Mouse (Mus musculus) brain, embryonic 18.5 days (tissue): ENCODE results near the gene Pln.

ENCODE experiments used
- DNase-seq: peaks from one replicate; pipeline ENCODE4 v3.0.0-alpha.2; 2012; ENCODE audit warnings: low read depth, low spot score

Pln gene

GRCm38 (mm10) chr10:53364311-53364710 lies 26.8 kb downstream of the Pln start:
- DNase-seq, result no peak

- DNase-seq, result no peak
Observed at GRCm38 (mm10) chr10:53367265-53367664, 29.8 kb downstream of the Pln start.

GRCm38 (mm10) chr10:53373885-53374578 lies 36.6 kb downstream of the Pln start:
- no peak for DNase-seq

GRCm38 (mm10) chr10:53377096-53377495 lies 39.6 kb downstream of the Pln start:
- no peak for DNase-seq

- DNase-seq, result no peak
Observed at GRCm38 (mm10) chr10:53378296-53378695, 40.8 kb downstream of the Pln start.

- no peak for DNase-seq
Observed at GRCm38 (mm10) chr10:53378981-53379708, 41.7 kb downstream of the Pln start.

- peak; percentile 84 for DNase-seq
Observed at GRCm38 (mm10) chr10:53379709-53380106, 42.2 kb downstream of the Pln start, which contains the start of gene Cep85l. Gene Cep85l, minus strand, starts transcription at chr10:53379947.

GRCm38 (mm10) chr10:53382696-53383365 lies 45.4 kb downstream of the Pln start:
- DNase-seq, result no peak

- no peak for DNase-seq
Observed at GRCm38 (mm10) chr10:53384896-53385295, 47.4 kb downstream of the Pln start.

- DNase-seq, result no peak
Observed at GRCm38 (mm10) chr10:53385438-53385837, 48.0 kb downstream of the Pln start.

- DNase-seq, result no peak
Observed at GRCm38 (mm10) chr10:53388227-53388920, 50.9 kb downstream of the Pln start.

GRCm38 (mm10) chr10:53394923-53395629 lies 57.6 kb downstream of the Pln start:
- DNase-seq, result no peak
